Mouse (Mus musculus): ENCODE results near the gene Pus7. TPM values are rescaled to one million over a fixed set of nuclear protein-coding genes. Genes with fewer than 3 reads are reported as not detected.

Pus7 gene
- polyA plus RNA-seq, 1 experiment from 2014 or later: 34.5 TPM

DNA sequence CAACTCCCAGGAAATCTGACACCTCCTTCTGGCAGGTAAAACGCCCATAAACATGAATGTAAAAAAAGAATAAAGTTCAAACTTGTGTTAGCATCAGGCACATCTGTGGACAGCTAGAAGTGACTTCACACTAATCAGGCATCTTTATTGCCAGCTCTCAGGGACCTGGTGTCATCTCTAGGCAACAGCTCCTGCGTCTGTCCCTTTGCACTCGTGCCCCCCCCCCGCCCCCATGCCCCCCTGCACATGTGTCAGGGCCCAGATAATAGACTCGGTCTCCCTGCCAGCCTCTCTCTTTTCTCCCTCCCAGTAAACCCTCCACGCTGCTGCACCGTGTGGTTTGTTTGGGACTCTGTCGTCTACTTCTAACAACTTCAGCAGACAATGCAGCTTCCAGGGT lies 12.4 kb downstream of the Pus7 start:
- Histone ChIP-seq H3K9me3 (ENCODE audit: control insufficient read depth, low read length) (no peaks in the 10 kb centered on the region), H3K27ac (replicated peaks; ENCODE audit: low read depth, low read length) (no peak overlapping the region), H3K4me2 (ENCODE audit: low read depth, severe bottlenecking) (no peak overlapping the region), H3K27me3 (ENCODE audit: control insufficient read depth, insufficient read depth, low read length) (no peaks in the 10 kb centered on the region), H3K4me3 (ENCODE audit: low read depth, low read length) (no peak overlapping the region), H3K9ac (ENCODE audit: low read length) (no peak overlapping the region), H3K36me3 (ENCODE audit: control insufficient read depth, insufficient read depth, low read length) (peaks cover 9% of the 10 kb centered on the region), H3K4me1 (ENCODE audit: control insufficient read depth, insufficient read depth, low read length) (no peaks in the 10 kb centered on the region)
- DNase-seq (ENCODE audit: low spot score) (no peak), ATAC-seq (ENCODE audit: insufficient number of reproducible peaks, low FRiP score, low TSS enrichment, low read depth) (no peak)
- WGBS: 50% methylated on average over 8 of the region's 8 CpGs

DNA sequence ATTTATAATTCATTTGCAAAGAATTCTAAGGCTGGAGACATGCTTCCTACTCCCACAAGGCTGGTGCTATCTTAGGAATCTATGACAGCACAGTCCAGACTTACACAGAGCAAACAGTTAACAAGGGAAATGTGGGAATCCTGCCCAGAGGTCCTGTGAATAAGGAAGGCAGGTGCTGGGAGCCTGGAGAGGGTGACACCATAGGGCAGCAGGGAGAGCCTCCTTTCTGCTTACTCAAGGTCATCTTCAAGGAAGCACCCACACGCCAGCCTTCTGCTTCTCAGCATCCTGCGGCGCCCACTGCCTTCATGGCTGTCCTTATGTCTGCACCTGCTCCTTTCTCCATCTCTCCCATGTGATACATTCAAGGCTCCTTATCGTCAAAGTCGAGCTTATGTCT lies 19.0 kb downstream of the Pus7 start:
- no peaks in the 10 kb centered on the region for H3K4me1 ChIP-seq (ENCODE audit: control insufficient read depth, insufficient read depth, low read length)
- peaks cover 12% of the 10 kb centered on the region for H3K36me3 ChIP-seq (ENCODE audit: control insufficient read depth, insufficient read depth, low read length)
- H3K4me2 ChIP-seq (ENCODE audit: low read depth, severe bottlenecking): no peak overlapping the region
- H3K9ac ChIP-seq (ENCODE audit: low read length): no peak overlapping the region
- H3K4me3 ChIP-seq (ENCODE audit: low read depth, low read length): no peak overlapping the region
- H3K9me3 ChIP-seq (ENCODE audit: control insufficient read depth, low read length): no peaks in the 10 kb centered on the region
- DNase-seq (ENCODE audit: low spot score): no peak
- 97% methylated on average over 5 of the region's 5 CpGs for WGBS
- no peaks in the 10 kb centered on the region for H3K27me3 ChIP-seq (ENCODE audit: control insufficient read depth, insufficient read depth, low read length)
- no peak for ATAC-seq (ENCODE audit: insufficient number of reproducible peaks, low FRiP score, low TSS enrichment, low read depth)
- no peak overlapping the region for H3K27ac ChIP-seq (replicated peaks; ENCODE audit: low read depth, low read length)

DNA sequence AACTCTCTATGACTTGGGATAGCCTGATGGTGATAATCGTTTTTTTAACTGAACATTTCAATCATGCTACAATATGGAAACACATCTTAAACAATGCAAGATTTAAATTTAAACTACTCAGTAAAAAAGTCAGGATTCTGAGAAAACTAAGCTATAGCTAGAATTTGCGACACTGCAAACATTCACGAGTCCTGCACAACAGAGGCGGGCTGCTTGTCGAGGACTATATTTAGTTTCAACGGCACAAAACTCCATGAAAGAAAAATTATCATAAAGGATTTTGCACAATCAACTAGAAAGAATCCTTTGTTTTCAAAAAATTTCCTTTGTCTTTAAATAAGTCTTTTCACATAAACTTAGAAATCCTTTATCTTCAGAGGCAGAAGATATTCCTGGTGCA lies 21.0 kb downstream of the Pus7 start:
- Histone ChIP-seq H3K4me3 (ENCODE audit: low read depth, low read length) (no peak overlapping the region), H3K9ac (ENCODE audit: low read length) (no peak overlapping the region), H3K36me3 (ENCODE audit: control insufficient read depth, insufficient read depth, low read length) (peaks cover 12% of the 10 kb centered on the region), H3K4me1 (ENCODE audit: control insufficient read depth, insufficient read depth, low read length) (no peaks in the 10 kb centered on the region), H3K9me3 (ENCODE audit: control insufficient read depth, low read length) (no peaks in the 10 kb centered on the region), H3K27me3 (ENCODE audit: control insufficient read depth, insufficient read depth, low read length) (no peaks in the 10 kb centered on the region), H3K4me2 (ENCODE audit: low read depth, severe bottlenecking) (no peak overlapping the region), H3K27ac (replicated peaks; ENCODE audit: low read depth, low read length) (no peak overlapping the region)
- DNase-seq (ENCODE audit: low spot score) (no peak), ATAC-seq (ENCODE audit: insufficient number of reproducible peaks, low FRiP score, low TSS enrichment, low read depth) (no peak)
- WGBS: 92% methylated on average over 6 of the region's 6 CpGs

DNA sequence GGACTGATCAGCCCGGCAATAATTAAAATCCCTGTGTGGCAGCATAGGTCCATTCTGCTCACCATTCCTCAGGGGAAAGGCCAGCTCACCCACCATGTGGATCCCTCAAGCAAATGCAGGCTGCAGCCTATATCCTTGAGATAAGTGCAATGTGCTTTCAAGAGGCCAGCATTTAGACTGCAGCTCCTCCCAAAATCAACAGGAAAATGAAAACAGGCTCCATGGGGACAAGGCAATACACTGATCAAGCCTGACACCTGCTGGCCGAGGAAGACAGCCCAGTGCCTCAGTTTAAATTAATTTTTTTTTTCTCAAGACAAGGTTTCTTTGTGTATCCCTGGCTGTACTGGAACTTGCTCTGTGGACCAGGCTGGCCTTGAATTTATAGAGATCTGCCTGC lies 24.9 kb downstream of the Pus7 start:
- Histone ChIP-seq H3K9me3 (ENCODE audit: control insufficient read depth, low read length) (no peaks in the 10 kb centered on the region), H3K4me1 (ENCODE audit: control insufficient read depth, insufficient read depth, low read length) (no peaks in the 10 kb centered on the region), H3K27ac (replicated peaks; ENCODE audit: low read depth, low read length) (no peak overlapping the region), H3K4me2 (ENCODE audit: low read depth, severe bottlenecking) (no peak overlapping the region), H3K4me3 (ENCODE audit: low read depth, low read length) (no peak overlapping the region), H3K9ac (ENCODE audit: low read length) (no peak overlapping the region), H3K36me3 (ENCODE audit: control insufficient read depth, insufficient read depth, low read length) (peaks cover 10% of the 10 kb centered on the region), H3K27me3 (ENCODE audit: control insufficient read depth, insufficient read depth, low read length) (no peaks in the 10 kb centered on the region)
- WGBS: 67% methylated on average over 2 of the region's 2 CpGs
- DNase-seq (ENCODE audit: low spot score) (peak; percentile 62), ATAC-seq (ENCODE audit: insufficient number of reproducible peaks, low FRiP score, low TSS enrichment, low read depth) (no peak)

DNA sequence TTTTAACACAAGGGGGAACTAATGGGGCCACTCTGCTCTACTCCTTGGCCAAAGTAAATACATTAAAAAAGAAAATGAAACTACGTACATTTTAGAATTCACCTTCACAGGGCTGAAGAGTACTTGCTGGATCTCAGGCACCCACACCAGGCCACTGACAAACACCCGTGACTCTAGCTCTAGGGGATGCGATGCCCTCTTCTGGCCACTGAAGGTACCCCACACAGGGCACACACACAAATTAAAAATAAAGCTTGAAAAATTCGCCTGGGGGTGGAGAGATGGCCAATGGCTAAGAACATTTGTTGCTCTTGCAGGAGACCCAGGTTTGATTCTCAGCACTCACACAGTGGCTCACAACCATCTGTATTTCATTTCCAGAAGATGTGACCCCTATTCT lies 27.1 kb downstream of the Pus7 start:
- H3K4me2 ChIP-seq (ENCODE audit: low read depth, severe bottlenecking): no peak overlapping the region
- no peaks in the 10 kb centered on the region for H3K27me3 ChIP-seq (ENCODE audit: control insufficient read depth, insufficient read depth, low read length)
- no peaks in the 10 kb centered on the region for H3K9me3 ChIP-seq (ENCODE audit: control insufficient read depth, low read length)
- H3K4me3 ChIP-seq (ENCODE audit: low read depth, low read length): no peak overlapping the region
- DNase-seq (ENCODE audit: low spot score) (no peak), ATAC-seq (ENCODE audit: insufficient number of reproducible peaks, low FRiP score, low TSS enrichment, low read depth) (no peak)
- H3K9ac ChIP-seq (ENCODE audit: low read length): no peak overlapping the region
- H3K4me1 ChIP-seq (ENCODE audit: control insufficient read depth, insufficient read depth, low read length): no peaks in the 10 kb centered on the region
- peaks cover 7% of the 10 kb centered on the region for H3K36me3 ChIP-seq (ENCODE audit: control insufficient read depth, insufficient read depth, low read length)
- 96% methylated on average over 4 of the region's 4 CpGs for WGBS
- H3K27ac ChIP-seq (replicated peaks; ENCODE audit: low read depth, low read length): no peak overlapping the region

DNA sequence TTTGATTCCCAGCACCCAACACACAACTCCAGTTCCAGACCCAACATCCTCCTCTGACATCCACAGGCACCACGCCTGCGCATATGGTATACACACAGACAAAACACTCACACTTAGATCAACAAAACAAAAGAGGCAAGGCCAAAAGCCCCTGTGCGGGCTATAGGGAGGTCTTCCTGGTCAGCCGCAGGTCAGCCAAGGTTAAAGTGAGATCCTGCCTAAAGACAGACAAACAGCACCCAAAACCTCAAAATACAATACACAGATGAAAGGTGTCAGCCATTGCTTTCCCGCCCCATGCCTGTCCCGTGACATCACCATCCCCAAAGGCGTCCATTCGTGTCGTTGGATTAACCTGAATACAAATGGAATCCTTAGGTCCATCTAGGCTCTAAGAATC lies 27.9 kb downstream of the Pus7 start:
- no peak overlapping the region for H3K9ac ChIP-seq (ENCODE audit: low read length)
- H3K27me3 ChIP-seq (ENCODE audit: control insufficient read depth, insufficient read depth, low read length): no peaks in the 10 kb centered on the region
- H3K27ac ChIP-seq (replicated peaks; ENCODE audit: low read depth, low read length): no peak overlapping the region
- H3K36me3 ChIP-seq (ENCODE audit: control insufficient read depth, insufficient read depth, low read length): peaks cover 11% of the 10 kb centered on the region
- no peak overlapping the region for H3K4me3 ChIP-seq (ENCODE audit: low read depth, low read length)
- WGBS: 94% methylated on average over 9 of the region's 9 CpGs
- ATAC-seq (ENCODE audit: insufficient number of reproducible peaks, low FRiP score, low TSS enrichment, low read depth) (no peak), DNase-seq (ENCODE audit: low spot score) (no peak)
- H3K9me3 ChIP-seq (ENCODE audit: control insufficient read depth, low read length): no peaks in the 10 kb centered on the region
- H3K4me1 ChIP-seq (ENCODE audit: control insufficient read depth, insufficient read depth, low read length): no peaks in the 10 kb centered on the region
- no peak overlapping the region for H3K4me2 ChIP-seq (ENCODE audit: low read depth, severe bottlenecking)

DNA sequence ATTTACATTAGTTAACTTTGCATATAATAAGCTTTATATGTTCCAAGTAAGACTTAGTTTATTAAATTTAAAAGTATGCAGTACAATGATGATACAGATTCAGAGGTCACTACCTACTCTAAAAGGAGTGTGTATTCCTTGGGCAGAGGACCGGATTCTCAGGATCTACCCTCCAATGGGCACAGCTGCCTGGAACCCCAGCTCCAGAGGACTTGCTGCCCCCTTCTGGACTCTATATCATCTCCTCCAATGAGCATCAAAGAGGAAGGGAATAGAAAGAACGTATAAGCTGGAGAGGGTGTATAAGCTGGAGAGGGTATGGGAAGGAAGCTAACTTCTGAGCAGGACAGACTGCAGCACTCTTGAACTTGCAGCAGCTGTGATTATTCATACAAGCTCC lies 33.6 kb downstream of the Pus7 start:
- ATAC-seq (ENCODE audit: insufficient number of reproducible peaks, low FRiP score, low TSS enrichment, low read depth): no peak
- peaks cover 12% of the 10 kb centered on the region for H3K36me3 ChIP-seq (ENCODE audit: control insufficient read depth, insufficient read depth, low read length)

DNA sequence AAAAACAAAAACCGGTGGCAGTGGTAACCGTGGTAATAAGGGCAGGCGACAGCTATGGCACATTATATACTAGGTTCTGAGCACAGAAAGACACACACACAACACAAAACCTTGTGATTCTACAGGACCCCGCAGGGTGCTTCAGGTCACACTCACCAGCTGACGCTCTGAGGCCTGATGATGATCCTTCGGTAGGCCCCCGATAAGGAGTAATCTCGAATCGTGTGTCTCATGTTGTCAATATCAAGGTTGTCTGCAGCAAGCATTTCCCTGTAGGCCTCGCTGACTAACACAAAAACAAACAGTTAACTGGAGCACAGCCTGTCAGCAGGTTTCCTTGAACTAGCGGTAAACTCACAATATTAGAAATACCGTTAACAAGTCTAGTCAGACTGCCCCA lies 40.2 kb downstream of the Pus7 start:
- H3K36me3 ChIP-seq (ENCODE audit: control insufficient read depth, insufficient read depth, low read length): peaks cover 16% of the 10 kb centered on the region
- H3K27me3 ChIP-seq (ENCODE audit: control insufficient read depth, insufficient read depth, low read length): no peaks in the 10 kb centered on the region
- H3K4me3 ChIP-seq (ENCODE audit: low read depth, low read length): no peak overlapping the region
- no peaks in the 10 kb centered on the region for H3K9me3 ChIP-seq (ENCODE audit: control insufficient read depth, low read length)
- DNase-seq (ENCODE audit: low spot score) (no peak), ATAC-seq (ENCODE audit: insufficient number of reproducible peaks, low FRiP score, low TSS enrichment, low read depth) (no peak)
- no peak overlapping the region for H3K9ac ChIP-seq (ENCODE audit: low read length)
- no peak overlapping the region for H3K27ac ChIP-seq (replicated peaks; ENCODE audit: low read depth, low read length)
- WGBS: 95% methylated on average over 12 of the region's 12 CpGs
- no peak overlapping the region for H3K4me2 ChIP-seq (ENCODE audit: low read depth, severe bottlenecking)
- H3K4me1 ChIP-seq (ENCODE audit: control insufficient read depth, insufficient read depth, low read length): no peaks in the 10 kb centered on the region

More for the DNA sequence above, 33.6 kb downstream of the Pus7 start:
- H3K27me3 ChIP-seq (ENCODE audit: control insufficient read depth, insufficient read depth, low read length): no peaks in the 10 kb centered on the region
- H3K9ac ChIP-seq (ENCODE audit: low read length): no peak overlapping the region
- H3K4me1 ChIP-seq (ENCODE audit: control insufficient read depth, insufficient read depth, low read length): no peaks in the 10 kb centered on the region
- DNase-seq (ENCODE audit: low spot score): no peak
- H3K27ac ChIP-seq (replicated peaks; ENCODE audit: low read depth, low read length): no peak overlapping the region
- WGBS: 74% methylated on average over 2 of the region's 2 CpGs
- no peak overlapping the region for H3K4me3 ChIP-seq (ENCODE audit: low read depth, low read length)
- no peaks in the 10 kb centered on the region for H3K9me3 ChIP-seq (ENCODE audit: control insufficient read depth, low read length)
- no peak overlapping the region for H3K4me2 ChIP-seq (ENCODE audit: low read depth, severe bottlenecking)

DNA sequence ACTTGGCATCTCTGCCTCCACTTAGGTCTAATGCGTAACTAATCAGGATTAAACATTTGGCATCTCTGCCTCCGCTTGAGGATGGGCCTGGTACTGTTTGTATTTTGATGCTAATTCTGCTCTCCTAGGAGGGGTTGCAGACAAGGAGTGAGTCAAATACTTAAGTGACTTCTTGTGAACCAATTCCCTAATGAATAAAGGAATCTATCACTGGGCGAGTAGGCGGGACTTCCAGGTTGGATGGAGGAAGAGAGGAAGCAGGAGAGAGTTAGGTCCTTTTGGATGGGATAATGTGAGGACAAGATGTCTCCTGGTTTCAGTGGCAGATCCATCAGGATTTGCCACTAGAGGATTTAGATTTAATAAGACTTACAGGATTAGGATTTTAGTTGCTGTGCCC lies 46.4 kb downstream of the Pus7 start:
- DNase-seq (ENCODE audit: low spot score): no peak
- Histone ChIP-seq H3K9ac (ENCODE audit: low read length) (no peak overlapping the region), H3K36me3 (ENCODE audit: control insufficient read depth, insufficient read depth, low read length) (peaks cover 2% of the 10 kb centered on the region; the same call in 1 of the 2 replicates), H3K4me1 (ENCODE audit: control insufficient read depth, insufficient read depth, low read length) (no peaks in the 10 kb centered on the region), H3K27ac (replicated peaks; ENCODE audit: low read depth, low read length) (no peak overlapping the region), H3K9me3 (ENCODE audit: control insufficient read depth, low read length) (no peaks in the 10 kb centered on the region), H3K27me3 (ENCODE audit: control insufficient read depth, insufficient read depth, low read length) (no peaks in the 10 kb centered on the region), H3K4me2 (ENCODE audit: low read depth, severe bottlenecking) (no peak overlapping the region), H3K4me3 (ENCODE audit: low read depth, low read length) (no peak overlapping the region)
- WGBS: 89% methylated on average over 4 of the region's 4 CpGs
- ATAC-seq (ENCODE audit: insufficient number of reproducible peaks, low FRiP score, low TSS enrichment, low read depth): no peak

Measured in limb, embryonic 11.5 days (tissue).